Mouse (Mus musculus): ENCODE results near the gene Tmbim6. TPM values are rescaled to one million over a fixed set of nuclear protein-coding genes. Genes with fewer than 3 reads are reported as not detected.

The Tmbim6 gene
- polyA plus RNA-seq, 1 experiment = 399 TPM

GRCm38 (mm10) chr15:99364022-99364530 lies 28.6 kb upstream of the Tmbim6 start:
- peaks cover 2% of the 10 kb centered on the region; the same call in 1 of the 2 replicates for H3K4me1 ChIP-seq (ENCODE audit: control insufficient read depth, insufficient read depth, low read length)
- no peak overlapping the region for H3K4me3 ChIP-seq (ENCODE audit: insufficient read depth, low read length)
- no peak overlapping the region for H3K27ac ChIP-seq (ENCODE audit: insufficient read depth, low read length)
- no peak for TF ChIP-seq POLR2A (IDR thresholded peaks at IDR 0.05; ENCODE audit: extremely low read depth, insufficient read depth, low read length)

GRCm38 (mm10) chr15:99364921-99365320 lies 27.8 kb upstream of the Tmbim6 start:
- no peak overlapping the region for H3K27ac ChIP-seq (ENCODE audit: insufficient read depth, low read length)
- peaks cover 2% of the 10 kb centered on the region; the same call in 1 of the 2 replicates for H3K4me1 ChIP-seq (ENCODE audit: control insufficient read depth, insufficient read depth, low read length)
- H3K4me3 ChIP-seq (ENCODE audit: insufficient read depth, low read length) = no peak overlapping the region
- TF ChIP-seq CTCF (IDR thresholded peaks at IDR 0.05; ENCODE audit: extremely low read depth, insufficient read depth, low read length) = no peak
- TF ChIP-seq POLR2A (IDR thresholded peaks at IDR 0.05; ENCODE audit: extremely low read depth, insufficient read depth, low read length) = no peak

GRCm38 (mm10) chr15:99368583-99369266 lies 24.0 kb upstream of the Tmbim6 start:
- Histone ChIP-seq H3K4me1 (ENCODE audit: control insufficient read depth, insufficient read depth, low read length) (peaks cover 2% of the 10 kb centered on the region; the same call in 1 of the 2 replicates), H3K4me3 (ENCODE audit: insufficient read depth, low read length) (peak overlapping the region; percentile 33; the same call in 1 of the 2 replicates), H3K27ac (ENCODE audit: insufficient read depth, low read length) (no peak overlapping the region)
- TF ChIP-seq CTCF (IDR thresholded peaks at IDR 0.05; ENCODE audit: extremely low read depth, insufficient read depth, low read length) (no peak), POLR2A (IDR thresholded peaks at IDR 0.05; ENCODE audit: extremely low read depth, insufficient read depth, low read length) (no peak)

GRCm38 (mm10) chr15:99369391-99370171 lies 23.1 kb upstream of the Tmbim6 start:
- Histone ChIP-seq H3K4me1 (ENCODE audit: control insufficient read depth, insufficient read depth, low read length) (peaks cover 2% of the 10 kb centered on the region; the same call in 1 of the 2 replicates), H3K27ac (ENCODE audit: insufficient read depth, low read length) (no peak overlapping the region), H3K4me3 (ENCODE audit: insufficient read depth, low read length) (peak overlapping the region; percentile 33)
- TF ChIP-seq CTCF (IDR thresholded peaks at IDR 0.05; ENCODE audit: extremely low read depth, insufficient read depth, low read length) = no peak
- no peak for TF ChIP-seq POLR2A (IDR thresholded peaks at IDR 0.05; ENCODE audit: extremely low read depth, insufficient read depth, low read length)

GRCm38 (mm10) chr15:99370259-99370691 lies 22.4 kb upstream of the Tmbim6 start, which contains the start of gene Fmnl3:
TSS of gene Fmnl3 (minus strand) at chr15:99370482.
- TF ChIP-seq POLR2A (IDR thresholded peaks at IDR 0.05; ENCODE audit: extremely low read depth, insufficient read depth, low read length) (no peak), CTCF (IDR thresholded peaks at IDR 0.05; ENCODE audit: extremely low read depth, insufficient read depth, low read length) (peak; percentile 71)
- Histone ChIP-seq H3K27ac (ENCODE audit: insufficient read depth, low read length) (no peak within 1 kb of the TSS), H3K4me1 (ENCODE audit: control insufficient read depth, insufficient read depth, low read length) (peaks cover 2% of the 10 kb centered on the region; the same call in 1 of the 2 replicates), H3K4me3 (ENCODE audit: insufficient read depth, low read length) (peak within 1 kb of the TSS; percentile 33)

GRCm38 (mm10) chr15:99371526-99372340 lies 20.9 kb upstream of the Tmbim6 start:
- Histone ChIP-seq H3K4me3 (ENCODE audit: insufficient read depth, low read length) (no peak overlapping the region), H3K4me1 (ENCODE audit: control insufficient read depth, insufficient read depth, low read length) (peaks cover 2% of the 10 kb centered on the region; the same call in 1 of the 2 replicates), H3K27ac (ENCODE audit: insufficient read depth, low read length) (no peak overlapping the region)
- TF ChIP-seq CTCF (IDR thresholded peaks at IDR 0.05; ENCODE audit: extremely low read depth, insufficient read depth, low read length) = no peak
- TF ChIP-seq POLR2A (IDR thresholded peaks at IDR 0.05; ENCODE audit: extremely low read depth, insufficient read depth, low read length) = no peak

- TF ChIP-seq POLR2A (IDR thresholded peaks at IDR 0.05; ENCODE audit: extremely low read depth, insufficient read depth, low read length) (no peak), CTCF (IDR thresholded peaks at IDR 0.05; ENCODE audit: extremely low read depth, insufficient read depth, low read length) (no peak)
- Histone ChIP-seq H3K4me3 (ENCODE audit: insufficient read depth, low read length) (no peak overlapping the region), H3K4me1 (ENCODE audit: control insufficient read depth, insufficient read depth, low read length) (peaks cover 2% of the 10 kb centered on the region; the same call in 1 of the 2 replicates), H3K27ac (ENCODE audit: insufficient read depth, low read length) (no peak overlapping the region)
Observed at GRCm38 (mm10) chr15:99372761-99373160, 19.9 kb upstream of the Tmbim6 start.

- H3K27ac ChIP-seq (ENCODE audit: insufficient read depth, low read length) = no peak overlapping the region
- no peak overlapping the region for H3K4me3 ChIP-seq (ENCODE audit: insufficient read depth, low read length)
- TF ChIP-seq POLR2A (IDR thresholded peaks at IDR 0.05; ENCODE audit: extremely low read depth, insufficient read depth, low read length) (no peak), CTCF (IDR thresholded peaks at IDR 0.05; ENCODE audit: extremely low read depth, insufficient read depth, low read length) (no peak)
- H3K4me1 ChIP-seq (ENCODE audit: control insufficient read depth, insufficient read depth, low read length) = no peaks in the 10 kb centered on the region
Observed at GRCm38 (mm10) chr15:99375036-99375435, 17.6 kb upstream of the Tmbim6 start.

GRCm38 (mm10) chr15:99375581-99375980 lies 17.1 kb upstream of the Tmbim6 start:
- no peaks in the 10 kb centered on the region for H3K4me1 ChIP-seq (ENCODE audit: control insufficient read depth, insufficient read depth, low read length)
- H3K4me3 ChIP-seq (ENCODE audit: insufficient read depth, low read length) = no peak overlapping the region
- TF ChIP-seq CTCF (IDR thresholded peaks at IDR 0.05; ENCODE audit: extremely low read depth, insufficient read depth, low read length) (no peak), POLR2A (IDR thresholded peaks at IDR 0.05; ENCODE audit: extremely low read depth, insufficient read depth, low read length) (no peak)
- H3K27ac ChIP-seq (ENCODE audit: insufficient read depth, low read length) = no peak overlapping the region
